Mouse (Mus musculus) skeletal muscle tissue, postnatal 0 days (tissue): ENCODE measurements around the gene Pakap. TPM values are rescaled to one million over a fixed set of nuclear protein-coding genes. Genes with fewer than 3 reads are reported as not detected.

Experiments used
- polyA plus RNA-seq: library from polyadenylated mRNA; unstranded; fragments of >200 nt; fragmentation: Nextera tagmentation; extraction: Ambion mirVana; gene quantifications from 2 replicates; pipeline ENCODE4 v1.2.1, GENCODE M21; 2015

Gene Pakap
- 15.5 and 20.0 TPM in 2 replicates for polyA plus RNA-seq

GRCm38 (mm10) chr4:57567666-57568206 lies at the start of gene Pakap:
Gene Pakap, plus strand, starts transcription at chr4:57568179.

GRCm38 (mm10) chr4:57717354-57717753 lies 149.4 kb downstream of the Pakap start, which contains the start of gene Akap2:
Gene Akap2, plus strand, starts transcription at chr4:57717657.

GRCm38 (mm10) chr4:57916201-57916661 lies 348.3 kb downstream of the Pakap start, which contains the start of gene D630039A03Rik:
Gene D630039A03Rik, minus strand, starts transcription at chr4:57916297.

Other genes with a start within 250 kb of the Pakap start
- gene Palm2, start 133.9 kb upstream of the Pakap start, polyA plus RNA-seq = 5.3 and 6.3 TPM in 2 replicates
- gene Akap2, start 149.5 kb downstream of the Pakap start, polyA plus RNA-seq = 18.6 and 20.4 TPM in 2 replicates